Mouse (Mus musculus): ENCODE results near the gene Ldb1.
"Not testable (repeated sequence)": the region's sequence is repeated elsewhere in the genome, so short reads cannot be mapped to it uniquely, and the experiment has no call there.

The Ldb1 gene

DNA sequence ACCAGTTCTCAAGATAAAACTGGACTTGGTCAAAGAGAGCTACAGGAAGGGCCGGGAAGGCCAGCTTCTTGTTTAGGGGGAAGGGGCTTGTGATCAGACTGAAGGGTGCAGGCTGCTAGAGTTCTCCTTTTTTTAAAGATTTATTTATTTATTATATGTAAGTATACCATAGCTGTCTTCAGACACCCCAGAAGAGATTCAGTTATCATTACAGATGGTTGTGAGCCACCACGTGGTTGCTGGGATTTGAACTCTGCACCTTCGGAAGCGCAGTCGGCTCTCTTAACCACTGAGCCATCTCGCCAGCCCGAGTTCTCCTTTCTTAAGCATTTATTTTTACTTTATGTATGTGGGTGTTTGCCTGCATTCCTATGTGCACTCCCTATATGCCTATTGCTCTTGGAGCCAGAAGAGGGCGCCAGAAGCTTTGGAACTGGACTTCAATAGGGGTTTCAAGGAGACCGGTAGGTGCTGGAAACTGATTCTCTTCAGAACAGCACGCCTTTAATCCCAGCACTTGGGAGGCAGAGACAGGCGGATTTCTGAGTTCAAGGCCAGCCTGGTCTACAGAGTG, 16.2 kb downstream of the Ldb1 start:
- peak; percentile 67 for DNase-seq (ENCODE audit: low read depth)

DNA sequence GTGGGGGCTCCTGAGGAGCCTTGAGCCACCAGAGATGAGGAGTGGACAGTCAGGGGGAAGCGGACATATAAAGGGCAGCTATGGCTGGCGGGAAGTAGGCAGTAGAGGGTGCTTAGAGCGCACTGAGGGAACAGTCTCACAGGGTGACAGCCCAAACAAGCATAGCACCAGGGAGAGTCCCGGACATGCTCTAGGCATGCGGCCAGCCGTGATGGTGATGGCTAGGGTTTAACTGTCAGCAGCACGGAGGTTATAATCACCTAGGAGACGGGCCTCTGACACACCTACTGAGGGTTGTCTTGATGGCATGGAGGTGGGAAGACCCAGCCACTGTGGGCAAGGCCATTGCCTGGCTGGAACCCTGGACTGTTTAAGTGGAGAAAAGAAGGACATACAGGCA, 18.4 kb downstream of the Ldb1 start:
- DNase-seq (ENCODE audit: low read depth): no peak

- DNase-seq (ENCODE audit: low read depth): no peak
Measured at GRCm38 (mm10) chr19:46024959-46025358, 20.1 kb downstream of the Ldb1 start.

GRCm38 (mm10) chr19:46016023-46016422, 29.0 kb downstream of the Ldb1 start:
- DNase-seq (ENCODE audit: low read depth): no peak

DNA sequence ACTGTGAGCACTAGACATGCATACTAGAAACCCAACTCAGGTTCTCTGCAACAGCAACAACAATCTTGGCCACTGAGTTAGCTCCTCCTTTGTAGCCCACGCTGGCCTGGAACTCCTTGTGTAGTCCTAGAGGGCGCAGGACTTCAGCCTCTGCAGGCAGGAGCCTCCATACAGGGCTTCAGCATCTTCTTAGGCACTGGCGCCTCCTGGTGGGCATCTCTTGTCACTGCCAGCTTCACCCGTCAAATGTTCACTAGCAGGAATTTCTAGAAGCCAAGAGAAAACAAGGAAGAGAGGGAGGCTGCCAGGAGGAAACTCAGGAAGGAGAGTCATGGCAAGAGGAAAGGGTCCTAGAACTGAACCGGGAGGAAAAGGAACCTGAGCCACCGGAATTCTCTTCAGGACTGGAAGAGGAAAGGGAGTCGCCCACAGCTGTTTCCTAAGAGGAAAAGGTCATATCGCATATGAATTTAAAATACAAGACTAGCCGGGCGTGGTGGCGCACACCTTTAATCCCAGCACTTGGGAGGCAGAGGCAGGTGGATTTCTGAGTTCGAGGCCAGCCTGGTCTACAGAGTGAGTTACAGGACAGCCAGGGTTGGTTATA, 30.3 kb downstream of the Ldb1 start:
- DNase-seq (ENCODE audit: low read depth): peak; percentile 89

GRCm38 (mm10) chr19:46005680-46006079, 39.3 kb downstream of the Ldb1 start:
- no peak for DNase-seq (ENCODE audit: low read depth)

- DNase-seq (ENCODE audit: low read depth): no peak
Measured at GRCm38 (mm10) chr19:46004814-46005466, 40.1 kb downstream of the Ldb1 start.

GRCm38 (mm10) chr19:46003371-46004226, 41.4 kb downstream of the Ldb1 start, which contains the start of gene Hps6:
TSS of gene Hps6 (plus strand) at chr19:46003508.
- DNase-seq (ENCODE audit: low read depth): peak; percentile 85

- DNase-seq (ENCODE audit: low read depth): peak; percentile 27
Measured at GRCm38 (mm10) chr19:46002279-46002678, 42.7 kb downstream of the Ldb1 start.

DNA sequence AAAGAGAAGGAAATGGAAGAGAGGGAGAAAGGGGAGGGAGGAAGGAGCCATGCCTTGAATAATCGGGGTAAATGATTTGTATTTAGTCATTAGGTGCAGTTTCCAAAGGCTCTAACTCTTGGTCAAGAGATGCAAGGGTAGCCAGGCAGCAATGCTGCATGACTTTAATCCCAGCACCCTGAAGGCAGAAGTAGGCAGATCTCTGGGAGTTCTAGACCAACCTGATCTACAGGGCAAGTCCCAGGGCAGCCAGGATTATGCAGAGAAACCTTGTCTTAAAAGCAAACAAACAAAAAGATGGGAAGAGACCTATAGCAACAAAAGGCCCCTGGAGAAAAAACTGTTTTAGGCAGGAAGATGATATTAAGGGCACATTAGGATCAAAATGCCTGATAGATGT, 45.6 kb downstream of the Ldb1 start:
- no peak for DNase-seq (ENCODE audit: low read depth)

DNA sequence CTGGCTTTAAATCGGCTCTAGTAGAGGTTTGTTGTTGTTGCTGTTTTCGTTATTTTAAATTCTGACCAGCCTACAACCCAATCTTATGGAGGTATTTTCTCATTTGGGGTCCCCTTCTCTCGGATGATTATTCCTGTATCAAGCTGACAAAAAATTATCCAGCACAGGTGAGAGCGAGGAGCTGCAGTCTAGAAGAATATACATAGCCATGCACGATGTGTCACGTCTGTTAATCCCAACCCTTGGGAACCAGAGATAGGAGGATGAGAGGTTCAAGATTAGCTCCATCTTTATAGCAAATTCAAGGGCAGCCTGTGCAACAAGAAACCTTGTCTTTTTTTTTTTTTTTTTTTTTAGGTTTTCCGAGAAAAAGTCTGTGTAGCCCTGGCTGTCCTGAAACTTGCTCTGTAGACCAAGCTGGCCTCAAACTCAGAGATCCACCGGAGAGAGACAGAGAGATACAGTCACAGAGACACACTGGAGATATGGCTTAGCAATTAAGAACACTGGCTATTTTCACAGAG, 46.3 kb downstream of the Ldb1 start:
- no peak for DNase-seq (ENCODE audit: low read depth)

DNA sequence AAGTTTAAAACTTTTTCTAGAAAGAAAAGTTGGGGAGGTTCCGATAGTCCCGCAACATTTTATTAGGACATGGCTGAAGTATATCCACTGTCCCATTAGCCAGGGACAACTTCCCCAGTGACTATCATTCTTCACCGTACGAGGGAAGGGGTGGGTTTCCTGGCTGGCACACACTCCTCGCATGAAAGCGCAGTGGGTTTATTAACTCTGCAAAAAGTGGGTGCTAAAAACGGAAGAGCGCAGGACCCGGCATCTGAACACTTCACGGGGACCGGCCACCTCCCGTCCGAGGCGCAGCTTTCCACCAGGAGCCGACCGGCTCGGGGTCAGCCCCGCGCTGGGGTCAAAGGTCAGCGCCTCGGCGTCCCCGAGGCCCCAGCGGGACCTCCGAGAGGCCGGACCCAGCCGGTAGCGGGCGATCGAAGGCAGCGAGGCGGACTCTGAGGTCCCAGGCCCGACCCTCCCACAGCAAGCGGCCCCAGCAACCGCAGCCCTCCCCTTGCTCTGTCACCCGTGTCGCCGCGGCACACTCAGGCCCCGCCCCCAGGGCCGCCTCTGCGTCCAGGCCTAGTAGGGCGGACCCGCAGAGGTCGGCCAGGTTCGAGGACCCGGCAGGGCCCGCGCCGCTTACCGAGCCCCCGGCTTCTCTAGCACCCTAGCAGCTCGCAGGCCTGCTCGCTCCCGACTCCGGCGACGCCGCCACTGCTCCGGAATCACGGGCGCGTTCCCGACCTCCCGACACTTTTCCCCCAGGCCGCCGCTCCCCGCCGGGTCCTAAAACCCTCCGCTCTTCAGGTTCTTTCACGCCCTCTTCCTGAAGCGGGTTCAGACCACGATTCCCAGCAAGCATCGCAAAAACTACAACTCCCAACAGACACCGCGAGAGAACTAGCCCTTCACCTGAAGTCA, 47.0 kb downstream of the Ldb1 start, which contains the start of gene Armh3:
Armh3 (minus strand) TSS at position 704 of the 909 bp plus-strand sequence.
- DNase-seq (ENCODE audit: low read depth): peak; percentile 93

GRCm38 (mm10) chr19:45997365-45997764, 47.6 kb downstream of the Ldb1 start:
- peak; percentile 61 for DNase-seq (ENCODE audit: low read depth)

GRCm38 (mm10) chr19:45993981-45994737, 50.9 kb downstream of the Ldb1 start:
- DNase-seq (ENCODE audit: low read depth): no peak

DNA sequence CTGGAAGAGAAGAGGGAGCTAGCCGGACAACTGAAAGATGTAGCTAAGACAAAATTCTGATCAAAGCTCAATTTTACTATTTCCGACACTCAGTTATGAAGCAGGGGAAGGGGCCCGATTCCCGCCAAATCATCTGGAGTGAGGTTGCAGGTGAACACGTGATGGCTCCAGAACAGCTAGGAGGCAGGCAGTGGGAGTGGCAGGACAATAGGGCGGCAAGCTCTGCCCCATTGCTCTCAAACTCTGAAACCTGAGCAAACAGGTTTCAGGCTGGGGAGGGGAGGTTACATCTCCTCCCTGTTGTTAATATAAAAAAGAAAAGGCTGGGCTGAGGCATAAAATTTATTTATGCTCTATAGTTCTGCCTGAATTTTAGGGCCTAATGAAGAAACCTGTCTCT, 51.6 kb downstream of the Ldb1 start:
- not testable (repeated sequence) for DNase-seq (ENCODE audit: low read depth)

- DNase-seq (ENCODE audit: low read depth): no peak
Measured at GRCm38 (mm10) chr19:45991171-45991570, 53.8 kb downstream of the Ldb1 start.

DNA sequence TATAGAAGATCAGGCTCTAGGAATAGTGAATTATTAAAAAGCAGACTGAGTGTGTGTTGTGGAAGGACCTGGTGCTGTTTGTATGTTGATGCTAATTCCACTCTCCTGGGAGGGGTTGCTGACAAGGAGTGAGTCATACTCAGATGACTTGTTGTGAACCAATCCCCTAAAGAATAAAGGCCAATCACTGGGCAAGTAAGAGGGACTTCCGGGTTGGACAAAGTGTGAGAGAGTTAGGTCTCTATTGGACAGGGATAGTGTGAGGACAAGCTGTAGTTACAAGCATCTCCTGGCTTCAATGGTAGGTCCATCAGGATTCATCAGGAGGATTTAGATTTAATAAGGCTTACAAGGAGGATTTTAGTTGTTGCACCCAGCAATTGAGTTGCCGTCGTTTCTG, 56.8 kb downstream of the Ldb1 start:
- DNase-seq (ENCODE audit: low read depth): no peak

- no peak for DNase-seq (ENCODE audit: low read depth)
Measured at GRCm38 (mm10) chr19:45984379-45984778, 60.6 kb downstream of the Ldb1 start.
